Mouse (Mus musculus): ENCODE measurements around the gene Gm9958.

The Gm9958 gene

GRCm38 (mm10) chr5:90367067-90367303 is at the start of gene Gm9958:
Gene Gm9958 (plus strand): TSS chr5:90367204.
- DNase-seq (ENCODE audit: low spot score in 2 of 2), result no peak

GRCm38 (mm10) chr5:90331071-90331470 is 35.9 kb upstream of the Gm9958 start:
- DNase-seq (ENCODE audit: low spot score in 2 of 2), result no peak

- DNase-seq (ENCODE audit: low spot score in 2 of 2), result no peak
These were observed 34.5 kb upstream of the Gm9958 start for GRCm38 (mm10) chr5:90332478-90332877.

GRCm38 (mm10) chr5:90338177-90339091 is 28.6 kb upstream of the Gm9958 start:
- DNase-seq (ENCODE audit: low spot score in 2 of 2), result no peak

GRCm38 (mm10) chr5:90339129-90339952 is 27.7 kb upstream of the Gm9958 start:
- DNase-seq (ENCODE audit: low spot score in 2 of 2), result peak in 1 of 2 experiments; percentile 17

GRCm38 (mm10) chr5:90339953-90340343 is 27.1 kb upstream of the Gm9958 start:
- DNase-seq (ENCODE audit: low spot score in 2 of 2), result no peak

- no peak for DNase-seq (ENCODE audit: low spot score in 2 of 2)
These were observed 26.2 kb upstream of the Gm9958 start for GRCm38 (mm10) chr5:90340847-90341246.

- DNase-seq (ENCODE audit: low spot score in 2 of 2), result no peak
These were observed 20.1 kb upstream of the Gm9958 start for GRCm38 (mm10) chr5:90346877-90347276.

- DNase-seq (ENCODE audit: low spot score in 2 of 2), result no peak
These were observed 13.3 kb upstream of the Gm9958 start for GRCm38 (mm10) chr5:90353552-90354317.

- DNase-seq (ENCODE audit: low spot score in 2 of 2), result no peak
These were observed 11.2 kb upstream of the Gm9958 start for GRCm38 (mm10) chr5:90355824-90356223.

- DNase-seq (ENCODE audit: low spot score in 2 of 2), result peak; percentile 73 to 80
These were observed 2.5 kb upstream of the Gm9958 start for GRCm38 (mm10) chr5:90364526-90364925.

- peak; percentile 60 to 85 for DNase-seq (ENCODE audit: low spot score in 2 of 2)
These were observed 1.7 kb upstream of the Gm9958 start for GRCm38 (mm10) chr5:90365141-90365951.

GRCm38 (mm10) chr5:90366121-90367066 is 610 bp upstream of the Gm9958 start, which contains the start of gene Ankrd17:
Gene Ankrd17 (minus strand): TSS chr5:90366577.
- DNase-seq (ENCODE audit: low spot score in 2 of 2), result peak; percentile 87 to 94

GRCm38 (mm10) chr5:90370401-90370800 is 3.4 kb downstream of the Gm9958 start:
- DNase-seq (ENCODE audit: low spot score in 2 of 2), result no peak

GRCm38 (mm10) chr5:90373708-90374107 is 6.7 kb downstream of the Gm9958 start:
- DNase-seq (ENCODE audit: low spot score in 2 of 2), result no peak

- DNase-seq (ENCODE audit: low spot score in 2 of 2), result no peak
These were observed 14.5 kb downstream of the Gm9958 start for GRCm38 (mm10) chr5:90381458-90381857.

GRCm38 (mm10) chr5:90383080-90383479 is 16.1 kb downstream of the Gm9958 start:
- no peak for DNase-seq (ENCODE audit: low spot score in 2 of 2)

- DNase-seq (ENCODE audit: low spot score in 2 of 2), result no peak
These were observed 26.8 kb downstream of the Gm9958 start for GRCm38 (mm10) chr5:90393764-90394163.

- DNase-seq (ENCODE audit: low spot score in 2 of 2), result no peak
These were observed 27.3 kb downstream of the Gm9958 start for GRCm38 (mm10) chr5:90394322-90394721.

- no peak for DNase-seq (ENCODE audit: low spot score in 2 of 2)
These were observed 29.8 kb downstream of the Gm9958 start for GRCm38 (mm10) chr5:90396817-90397216.
